Mouse (Mus musculus) midbrain, embryonic 13.5 days (tissue): ENCODE measurements around the gene Foxn1. TPM values are rescaled to one million over a fixed set of nuclear protein-coding genes. Genes with fewer than 3 reads are reported as not detected.
A peak's percentile ranks its signal among the peaks of the same experiment; 100 is the strongest.

Experiments
- ATAC-seq: fragments of 200-750 bp; cut with Nextera tagmentation; 2 replicates; pipeline ENCODE4 v1.8.0; 2017; ENCODE audit warnings: mild to moderate bottlenecking, moderate TSS enrichment, moderate library complexity
- H3K27ac ChIP-seq: fragments of 300-500 bp; sonication (generic); 2 replicates; pipeline ENCODE4 v1.5.1; 2015; ENCODE audit warnings: inconsistent platforms, mild to moderate bottlenecking, moderate library complexity
- H3K27me3 ChIP-seq: fragments of 300-500 bp; sonication (generic); 2 replicates; pipeline ENCODE4 v1.6.1; 2015; ENCODE audit warnings: mild to moderate bottlenecking, inconsistent platforms
- H3K36me3 ChIP-seq: fragments of 300-500 bp; sonication (generic); 2 replicates; pipeline ENCODE4 v1.6.1; 2015; ENCODE audit warnings: mild to moderate bottlenecking, inconsistent platforms
- H3K4me1 ChIP-seq: fragments of 300-500 bp; sonication (generic); replicated peaks from 2 replicates; pipeline ENCODE4 v1.6.1; 2015; ENCODE audit warnings: inconsistent platforms
- H3K4me2 ChIP-seq: fragments of 300-500 bp; sonication (generic); replicated peaks from 2 replicates; pipeline ENCODE4 v1.6.1; 2015; ENCODE audit warnings: moderate library complexity, mild to moderate bottlenecking, inconsistent platforms
- H3K4me3 ChIP-seq: fragments of 300-500 bp; sonication (generic); replicated peaks from 2 replicates; pipeline ENCODE4 v1.5.1; 2015; ENCODE audit warnings: mild to moderate bottlenecking, inconsistent platforms
- H3K9ac ChIP-seq: fragments of 300-500 bp; sonication (generic); replicated peaks from 2 replicates; pipeline ENCODE4 v1.6.1; 2015; ENCODE audit warnings: mild to moderate bottlenecking, inconsistent platforms
- H3K9me3 ChIP-seq: fragments of 300-500 bp; sonication (generic); 2 replicates; pipeline ENCODE4 v1.6.1; 2016; ENCODE audit warnings: mild to moderate bottlenecking, inconsistent platforms
- WGBS: fragments of 180-500 bp; shearing (Covaris S2); methylation state at CpG from one replicate; pipeline ENCODE4 v1.1.7; 2015; 5-methylcytosine and 5-hydroxymethylcytosine counted together
- polyA plus RNA-seq: library from polyadenylated mRNA; unstranded; fragments of >200 nt; fragmentation: Nextera tagmentation; extraction: Ambion mirVana; gene quantifications from 2 replicates; pipeline ENCODE4 v1.2.1, GENCODE M21; 2015

Foxn1 gene
- polyA plus RNA-seq, 1 experiment from 2014 or later = not detected

- WGBS = 88% methylated on average over 4 of the region's 4 CpGs
- Histone ChIP-seq H3K27me3 (no peaks in the 10 kb centered on the region), H3K4me2 (no peak overlapping the region), H3K4me1 (peaks cover 25% of the 10 kb centered on the region), H3K9ac (no peak overlapping the region), H3K4me3 (no peak overlapping the region), H3K36me3 (peaks cover 18% of the 10 kb centered on the region), H3K9me3 (no peaks in the 10 kb centered on the region), H3K27ac (no peak overlapping the region)
- no peak for ATAC-seq
Measured at GRCm38 (mm10) chr11:78349441-78350358, 36.7 kb downstream of the Foxn1 start.

GRCm38 (mm10) chr11:78348474-78348873, 37.9 kb downstream of the Foxn1 start:
- no peak overlapping the region for H3K9ac ChIP-seq
- WGBS = 61% methylated on average over 7 of the region's 7 CpGs
- H3K9me3 ChIP-seq = no peaks in the 10 kb centered on the region
- H3K4me2 ChIP-seq = no peak overlapping the region
- no peak overlapping the region for H3K27ac ChIP-seq
- peaks cover 35% of the 10 kb centered on the region for H3K4me1 ChIP-seq
- H3K36me3 ChIP-seq = peaks cover 18% of the 10 kb centered on the region
- H3K27me3 ChIP-seq = no peaks in the 10 kb centered on the region
- H3K4me3 ChIP-seq = no peak overlapping the region
- ATAC-seq = no peak

- no peak overlapping the region for H3K4me2 ChIP-seq
- no peak overlapping the region for H3K9ac ChIP-seq
- peaks cover 18% of the 10 kb centered on the region for H3K36me3 ChIP-seq
- no peaks in the 10 kb centered on the region for H3K9me3 ChIP-seq
- H3K4me1 ChIP-seq = peaks cover 38% of the 10 kb centered on the region
- no peak for ATAC-seq
- 82% methylated on average over 9 of the region's 9 CpGs for WGBS
- no peak overlapping the region for H3K27ac ChIP-seq
- no peaks in the 10 kb centered on the region for H3K27me3 ChIP-seq
- H3K4me3 ChIP-seq = no peak overlapping the region
Measured at GRCm38 (mm10) chr11:78347908-78348307, 38.5 kb downstream of the Foxn1 start.

- H3K4me3 ChIP-seq = no peak overlapping the region
- peaks cover 18% of the 10 kb centered on the region for H3K36me3 ChIP-seq
- ATAC-seq = 0 out of 2 replicates have a peak, but pooled peaks have one; percentile 9
- H3K4me2 ChIP-seq = no peak overlapping the region
- H3K9ac ChIP-seq = no peak overlapping the region
- WGBS = 91% methylated on average over 10 of the region's 10 CpGs
- H3K27me3 ChIP-seq = no peaks in the 10 kb centered on the region
- H3K4me1 ChIP-seq = peaks cover 39% of the 10 kb centered on the region
- no peak overlapping the region for H3K27ac ChIP-seq
- no peaks in the 10 kb centered on the region for H3K9me3 ChIP-seq
Measured at GRCm38 (mm10) chr11:78347070-78347754, 39.1 kb downstream of the Foxn1 start.

- Histone ChIP-seq H3K4me2 (0 out of 2 replicates have a peak overlapping the region, but pooled peaks have one; percentile 9), H3K9ac (no peak overlapping the region), H3K36me3 (peaks cover 21% of the 10 kb centered on the region), H3K27ac (peak overlapping the region; percentile 25; the same call in 1 of the 2 replicates), H3K4me1 (peaks cover 39% of the 10 kb centered on the region), H3K4me3 (no peak overlapping the region), H3K9me3 (no peaks in the 10 kb centered on the region), H3K27me3 (no peaks in the 10 kb centered on the region)
- 67% methylated on average over 6 of the region's 6 CpGs for WGBS
- no peak for ATAC-seq
Measured at GRCm38 (mm10) chr11:78346326-78347069, 39.9 kb downstream of the Foxn1 start.

- 83% methylated on average over 7 of the region's 7 CpGs for WGBS
- Histone ChIP-seq H3K4me2 (0 out of 2 replicates have a peak overlapping the region, but pooled peaks have one; percentile 9), H3K27ac (no peak overlapping the region)
Measured at GRCm38 (mm10) chr11:78345801-78346200, 40.6 kb downstream of the Foxn1 start.

GRCm38 (mm10) chr11:78344890-78345715, 41.3 kb downstream of the Foxn1 start:
- Histone ChIP-seq H3K27me3 (no peaks in the 10 kb centered on the region), H3K36me3 (peaks cover 34% of the 10 kb centered on the region), H3K27ac (no peak overlapping the region), H3K9me3 (no peaks in the 10 kb centered on the region), H3K4me2 (peak overlapping the region; percentile 81), H3K4me3 (peak overlapping the region; percentile 76; the same call in 1 of the 2 replicates), H3K9ac (peak overlapping the region; percentile 55), H3K4me1 (peaks cover 39% of the 10 kb centered on the region)
- WGBS = 57% methylated on average over 8 of the region's 8 CpGs
- no peak for ATAC-seq

More at GRCm38 (mm10) chr11:78345801-78346200, 40.6 kb downstream of the Foxn1 start:
- Histone ChIP-seq H3K4me1 (peaks cover 39% of the 10 kb centered on the region), H3K27me3 (no peaks in the 10 kb centered on the region), H3K4me3 (no peak overlapping the region), H3K36me3 (peaks cover 28% of the 10 kb centered on the region), H3K9ac (no peak overlapping the region; the same call in 1 of the 2 replicates), H3K9me3 (no peaks in the 10 kb centered on the region)
- ATAC-seq = no peak

- no peak for ATAC-seq
- Histone ChIP-seq H3K27ac (peak overlapping the region; percentile 87), H3K4me3 (peak overlapping the region; percentile 76), H3K27me3 (no peaks in the 10 kb centered on the region), H3K4me1 (peaks cover 39% of the 10 kb centered on the region), H3K9me3 (no peaks in the 10 kb centered on the region), H3K36me3 (peaks cover 39% of the 10 kb centered on the region), H3K4me2 (peak overlapping the region; percentile 81), H3K9ac (peak overlapping the region; percentile 90)
- WGBS = 83% methylated on average over 6 of the region's 6 CpGs
Measured at GRCm38 (mm10) chr11:78344328-78344889, 41.9 kb downstream of the Foxn1 start.

- Histone ChIP-seq H3K4me1 (peaks cover 39% of the 10 kb centered on the region), H3K4me3 (peak within 1 kb of the TSS; percentile 76), H3K9ac (peak within 1 kb of the TSS; percentile 90), H3K27me3 (no peaks in the 10 kb centered on the region), H3K27ac (peak within 1 kb of the TSS; percentile 87), H3K36me3 (peaks cover 40% of the 10 kb centered on the region), H3K9me3 (no peaks in the 10 kb centered on the region), H3K4me2 (peak within 1 kb of the TSS; percentile 81)
- 1% methylated on average over 54 of the region's 66 CpGs for WGBS
- peak; percentile 70 for ATAC-seq
Measured at GRCm38 (mm10) chr11:78343381-78344327, 42.7 kb downstream of the Foxn1 start, which contains the start of gene Unc119. Gene Unc119 (plus strand): TSS chr11:78343482.

GRCm38 (mm10) chr11:78341702-78342101, 44.7 kb downstream of the Foxn1 start:
- no peaks in the 10 kb centered on the region for H3K9me3 ChIP-seq
- ATAC-seq = no peak
- 87% methylated on average over 12 of the region's 12 CpGs for WGBS

More at GRCm38 (mm10) chr11:78341702-78342101, 44.7 kb downstream of the Foxn1 start:
- H3K4me1 ChIP-seq = peaks cover 34% of the 10 kb centered on the region
- H3K4me2 ChIP-seq = no peak overlapping the region
- no peak overlapping the region for H3K4me3 ChIP-seq
- no peak overlapping the region for H3K9ac ChIP-seq
- no peaks in the 10 kb centered on the region for H3K27me3 ChIP-seq
- H3K36me3 ChIP-seq = peaks cover 46% of the 10 kb centered on the region
- no peak overlapping the region for H3K27ac ChIP-seq
